8 mouse cellular contexts compared by ENCODE assay signal in genomic region chr11:59202081-59202995, GRCm38 (mm10). TPM values are rescaled to one million over a fixed set of nuclear protein-coding genes. Genes with fewer than 3 reads are reported as not detected.
A peak's percentile ranks its signal among the peaks of the same experiment; 100 is the strongest.
DNase-seq lines count a peak whose midpoint lies in the region; ATAC-seq and TF ChIP-seq lines count a peak whose summit lies in the region.

Gene Mrpl55, plus strand, starts transcription at chr11:59202486.

- H3K27me3 ChIP-seq in hindbrain, embryonic 14.5 days (ENCODE audit: control insufficient read depth, insufficient read depth, low read length): no peaks in the 10 kb centered on the region

- H3K27ac ChIP-seq in hindbrain, embryonic 14.5 days: peak within 1 kb of the TSS; percentile 65
- peak within 1 kb of the TSS; percentile 87 for H3K27ac ChIP-seq in left cerebral cortex, adult 2 months

- intact Hi-C loops in left cerebral cortex, adult 2 months (cut with DNase I): loop anchor here (1.0 kb wide), 1 partner anchor 11 kb away; no protein-coding TSS in a partner anchor

- peak within 1 kb of the TSS; percentile 83 for H3K4me3 ChIP-seq in hindbrain, embryonic 14.5 days (replicated peaks; ENCODE audit: low read length)
- peak within 1 kb of the TSS; percentile 72 for H3K4me3 ChIP-seq in left cerebral cortex, adult 2 months

- DNase-seq in R1 (ENCODE audit: low read depth, low spot score): peak; percentile 89
- peak; percentile 96 for DNase-seq in cerebellum, postnatal 14 days
- DNase-seq in frontal cortex, postnatal 25 days (ENCODE audit: low spot score in 2 of 2): peak; percentile 84 to 90
- DNase-seq in hindbrain, embryonic 14.5 days (ENCODE audit: low spot score): peak; percentile 97
- peak; percentile 93 for DNase-seq in left cerebral cortex, adult 2 months (ENCODE audit: extremely low spot score in 1 of 2, low spot score in 2 of 2)
- peak; percentile 95 for DNase-seq in right cerebral cortex, adult 2 months (ENCODE audit: low spot score in 2 of 2)
- peak; percentile 96 for DNase-seq in urinary bladder, postnatal 14 days (ENCODE audit: low spot score)

- peaks cover 15% of the 10 kb centered on the region for H3K4me1 ChIP-seq in hindbrain, embryonic 14.5 days (replicated peaks; ENCODE audit: control insufficient read depth, insufficient read depth, low read length)

- no peak; the same call in 1 of the 2 replicates for TF ChIP-seq CTCF in left cerebral cortex, adult 2 months (IDR thresholded peaks at IDR 0.05)

- no peaks in the 10 kb centered on the region for H3K9me3 ChIP-seq in hindbrain, embryonic 14.5 days (ENCODE audit: control insufficient read depth, low read length)

- ATAC-seq in hindbrain, embryonic 14.5 days (ENCODE audit: low FRiP score): peak; percentile 93
- peak; percentile 91 for ATAC-seq in megakaryocyte, adult 5-6 weeks (ENCODE audit: poor library complexity, severe bottlenecking)

- peak within 1 kb of the TSS; percentile 91 for H3K4me2 ChIP-seq in hindbrain, embryonic 14.5 days (replicated peaks)

- peak within 1 kb of the TSS; percentile 80 for H3K9ac ChIP-seq in hindbrain, embryonic 14.5 days

- H3K36me3 ChIP-seq in hindbrain, embryonic 14.5 days (replicated peaks; ENCODE audit: control insufficient read depth, insufficient read depth): peaks cover 35% of the 10 kb centered on the region

- under 1% methylated on average over 63 of the region's 63 CpGs for WGBS in hindbrain, embryonic 14.5 days

RNA-seq across cellular contexts. Expression of gene Mrpl55, which starts in this region (rescaled TPM):
- 88.2 and 98.7 TPM in 2 replicates for polyA plus RNA-seq in hindbrain, embryonic 14.5 days (2014; fragmentation: Nextera tagmentation; extraction: Ambion mirVana)
- total RNA-seq in left cerebral cortex, adult 2 months (2021): 10 to 100 TPM; 33.8 to 33.9 TPM
- 14.7 and 17.6 TPM in 2 replicates for total RNA-seq in megakaryocyte, adult 5-6 weeks (2015)
- total RNA-seq in megakaryocyte, adult 5-6 weeks (2017): 35.3 and 36.2 TPM in 2 replicates

Comparison
In these comparisons a context has a peak if more than half of its experiments do, and no peak if none do; other contexts are left out.
1. Peak in every context shown above with its lines: DNase-seq, ATAC-seq, H3K4me3 ChIP-seq and H3K27ac ChIP-seq.